Mouse (Mus musculus): ENCODE results near the gene Dennd4a. TPM values are rescaled to one million over a fixed set of nuclear protein-coding genes. Genes with fewer than 3 reads are reported as not detected.
A peak's percentile ranks its signal among the peaks of the same experiment; 100 is the strongest.

Gene Dennd4a
- polyA plus RNA-seq, 1 experiment, result 2.2 TPM

GRCm38 (mm10) chr9:64779628-64780027 lies 31.5 kb upstream of the Dennd4a start:
- 32% methylated on average over 7 of the region's 7 CpGs for WGBS
- no peaks in the 10 kb centered on the region for H3K4me1 ChIP-seq (ENCODE audit: control insufficient read depth, insufficient read depth, insufficient read length, low read length)
- TF ChIP-seq CTCF (IDR thresholded peaks at IDR 0.05; ENCODE audit: extremely low read depth, insufficient read length, insufficient replicate concordance, low read depth, low read length), result no peak

DNA sequence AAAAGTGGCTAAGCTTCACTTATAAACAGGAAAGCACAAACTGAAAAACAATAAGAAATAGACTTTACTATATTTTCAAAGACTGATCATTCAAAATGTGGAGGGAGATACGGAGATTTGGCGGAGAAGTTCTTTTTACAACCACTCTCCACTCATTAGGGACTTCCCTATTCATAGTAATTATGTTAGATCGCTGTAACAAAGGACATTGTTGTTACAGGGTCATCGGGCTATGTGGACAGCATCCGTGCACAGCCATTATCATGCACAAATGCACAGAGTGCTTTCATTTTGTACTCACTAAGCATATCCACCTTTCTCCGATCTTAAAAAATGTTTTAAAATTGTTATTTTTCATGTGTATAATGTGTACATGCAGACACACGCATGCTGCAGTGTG lies 27.6 kb upstream of the Dennd4a start:
- Histone ChIP-seq H3K27ac (ENCODE audit: insufficient read depth, low read depth, low read length) (no peak overlapping the region), H3K4me3 (ENCODE audit: low read depth, low read length) (no peak overlapping the region), H3K27me3 (ENCODE audit: control insufficient read depth, insufficient read depth, low read length) (no peaks in the 10 kb centered on the region), H3K4me1 (ENCODE audit: control insufficient read depth, insufficient read depth, insufficient read length, low read length) (no peaks in the 10 kb centered on the region), H3K36me3 (ENCODE audit: control insufficient read depth, insufficient read depth, low read length) (no peaks in the 10 kb centered on the region)
- TF ChIP-seq POLR2A (IDR thresholded peaks at IDR 0.05; ENCODE audit: low read depth, low read length) (no peak), CTCF (IDR thresholded peaks at IDR 0.05; ENCODE audit: extremely low read depth, insufficient read length, insufficient replicate concordance, low read depth, low read length) (no peak)
- WGBS, result 80% methylated on average over 7 of the region's 7 CpGs

More at GRCm38 (mm10) chr9:64779628-64780027, 31.5 kb upstream of the Dennd4a start:
- H3K27me3 ChIP-seq (ENCODE audit: control insufficient read depth, insufficient read depth, low read length), result no peaks in the 10 kb centered on the region
- H3K4me3 ChIP-seq (ENCODE audit: low read depth, low read length), result no peak overlapping the region
- H3K36me3 ChIP-seq (ENCODE audit: control insufficient read depth, insufficient read depth, low read length), result no peaks in the 10 kb centered on the region
- H3K27ac ChIP-seq (ENCODE audit: insufficient read depth, low read depth, low read length), result no peak overlapping the region

GRCm38 (mm10) chr9:64784841-64785240 lies 26.3 kb upstream of the Dennd4a start:
- Histone ChIP-seq H3K27ac (ENCODE audit: insufficient read depth, low read depth, low read length) (no peak overlapping the region), H3K4me1 (ENCODE audit: control insufficient read depth, insufficient read depth, insufficient read length, low read length) (no peaks in the 10 kb centered on the region), H3K27me3 (ENCODE audit: control insufficient read depth, insufficient read depth, low read length) (no peaks in the 10 kb centered on the region), H3K36me3 (ENCODE audit: control insufficient read depth, insufficient read depth, low read length) (no peaks in the 10 kb centered on the region), H3K4me3 (ENCODE audit: low read depth, low read length) (no peak overlapping the region)
- 34% methylated on average over 4 of the region's 4 CpGs for WGBS
- peak; percentile 85; the same call in 1 of the 2 replicates for TF ChIP-seq CTCF (IDR thresholded peaks at IDR 0.05; ENCODE audit: extremely low read depth, insufficient read length, insufficient replicate concordance, low read depth, low read length)
- no peak for TF ChIP-seq POLR2A (IDR thresholded peaks at IDR 0.05; ENCODE audit: low read depth, low read length)

DNA sequence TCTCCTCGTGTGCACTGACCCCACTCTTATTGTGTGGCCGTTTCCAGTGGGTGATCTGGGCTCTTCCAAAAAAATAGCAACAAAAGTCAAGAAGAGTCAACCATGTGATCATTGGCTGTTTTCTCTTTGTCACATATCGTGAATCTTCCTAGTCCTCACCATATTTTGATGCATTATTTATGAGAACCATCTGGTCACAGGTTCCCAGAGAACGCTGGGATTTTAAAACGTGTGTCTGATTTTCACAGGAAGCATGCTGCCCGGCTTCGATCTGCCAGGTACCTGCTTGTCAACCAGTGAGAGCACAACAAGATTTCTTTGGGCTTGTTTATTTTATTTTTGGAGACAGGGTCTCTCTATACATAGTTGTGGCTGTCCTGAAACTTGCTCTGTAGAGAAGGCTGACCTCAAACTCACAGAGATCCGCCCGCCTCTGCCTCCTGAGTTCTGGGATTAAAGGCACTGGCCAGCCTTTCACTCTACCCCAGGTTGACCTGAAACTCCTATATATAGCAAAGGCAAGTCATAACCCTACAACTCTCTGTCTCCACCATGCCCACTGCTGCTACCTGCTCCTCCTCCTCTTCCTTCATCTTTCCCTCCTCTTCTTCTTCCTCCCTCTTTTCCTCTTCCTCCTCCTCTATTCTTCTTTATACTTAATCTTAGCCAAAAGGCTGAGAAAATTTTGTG lies 24.8 kb upstream of the Dennd4a start:
- 83% methylated on average over 9 of the region's 9 CpGs for WGBS
- Histone ChIP-seq H3K36me3 (ENCODE audit: control insufficient read depth, insufficient read depth, low read length) (no peaks in the 10 kb centered on the region), H3K27ac (ENCODE audit: insufficient read depth, low read depth, low read length) (no peak overlapping the region), H3K4me3 (ENCODE audit: low read depth, low read length) (no peak overlapping the region), H3K4me1 (ENCODE audit: control insufficient read depth, insufficient read depth, insufficient read length, low read length) (no peaks in the 10 kb centered on the region), H3K27me3 (ENCODE audit: control insufficient read depth, insufficient read depth, low read length) (no peaks in the 10 kb centered on the region)
- TF ChIP-seq CTCF (IDR thresholded peaks at IDR 0.05; ENCODE audit: extremely low read depth, insufficient read length, insufficient replicate concordance, low read depth, low read length), result no peak
- TF ChIP-seq POLR2A (IDR thresholded peaks at IDR 0.05; ENCODE audit: low read depth, low read length), result no peak

DNA sequence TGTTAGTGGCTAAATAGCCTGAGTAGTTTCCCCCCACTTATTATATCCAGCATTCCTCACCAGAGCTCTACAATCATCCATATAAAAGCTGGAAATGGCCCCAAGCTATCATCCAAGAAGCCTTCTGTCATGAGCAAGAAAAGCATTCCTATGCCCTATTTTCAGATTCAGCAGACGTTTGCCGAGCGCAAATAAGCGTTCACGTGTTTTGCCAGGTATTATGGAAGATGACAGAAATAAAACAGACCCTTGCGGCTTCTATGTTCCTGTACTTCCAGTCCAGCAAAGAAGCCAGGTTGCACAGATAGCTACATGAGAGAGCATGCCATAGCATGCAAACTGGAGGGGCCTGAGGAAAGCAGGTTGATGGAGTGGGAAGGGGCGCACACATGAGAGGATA lies 23.1 kb upstream of the Dennd4a start:
- 80% methylated on average over 7 of the region's 7 CpGs for WGBS

DNA sequence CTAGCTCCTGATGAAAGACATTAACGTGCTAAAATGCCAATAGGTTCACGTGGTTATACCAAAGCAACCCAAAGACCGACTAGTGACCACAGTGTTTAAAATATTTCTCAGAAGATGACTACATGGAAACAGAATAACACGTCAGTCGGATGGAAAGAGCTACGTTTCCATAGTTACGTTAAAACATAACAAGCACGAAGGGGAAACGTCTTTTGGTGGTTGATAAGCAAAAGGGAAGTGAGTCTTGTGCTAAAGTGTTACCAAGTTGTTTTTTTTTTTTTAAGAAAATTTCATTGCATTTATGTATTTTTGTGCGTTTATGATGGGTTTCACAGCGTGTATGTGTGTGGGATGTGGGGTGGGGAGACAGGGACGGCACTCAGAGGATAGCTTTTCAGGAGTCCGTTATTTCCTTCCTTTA lies 21.8 kb upstream of the Dennd4a start:
- Histone ChIP-seq H3K36me3 (ENCODE audit: control insufficient read depth, insufficient read depth, low read length) (no peaks in the 10 kb centered on the region), H3K4me1 (ENCODE audit: control insufficient read depth, insufficient read depth, insufficient read length, low read length) (no peaks in the 10 kb centered on the region), H3K27me3 (ENCODE audit: control insufficient read depth, insufficient read depth, low read length) (no peaks in the 10 kb centered on the region), H3K27ac (ENCODE audit: insufficient read depth, low read depth, low read length) (peak overlapping the region; percentile 57), H3K4me3 (ENCODE audit: low read depth, low read length) (no peak overlapping the region)
- TF ChIP-seq CTCF (IDR thresholded peaks at IDR 0.05; ENCODE audit: extremely low read depth, insufficient read length, insufficient replicate concordance, low read depth, low read length) (no peak), POLR2A (IDR thresholded peaks at IDR 0.05; ENCODE audit: low read depth, low read length) (no peak)
- WGBS, result 50% methylated on average over 13 of the region's 13 CpGs

More for the DNA sequence above, 23.1 kb upstream of the Dennd4a start:
- no peak overlapping the region for H3K27ac ChIP-seq (ENCODE audit: insufficient read depth, low read depth, low read length)
- no peaks in the 10 kb centered on the region for H3K36me3 ChIP-seq (ENCODE audit: control insufficient read depth, insufficient read depth, low read length)
- TF ChIP-seq POLR2A (IDR thresholded peaks at IDR 0.05; ENCODE audit: low read depth, low read length) (no peak), CTCF (IDR thresholded peaks at IDR 0.05; ENCODE audit: extremely low read depth, insufficient read length, insufficient replicate concordance, low read depth, low read length) (no peak)
- no peaks in the 10 kb centered on the region for H3K27me3 ChIP-seq (ENCODE audit: control insufficient read depth, insufficient read depth, low read length)
- H3K4me1 ChIP-seq (ENCODE audit: control insufficient read depth, insufficient read depth, insufficient read length, low read length), result no peaks in the 10 kb centered on the region
- no peak overlapping the region for H3K4me3 ChIP-seq (ENCODE audit: low read depth, low read length)

- Histone ChIP-seq H3K27ac (ENCODE audit: insufficient read depth, low read depth, low read length) (no peak overlapping the region), H3K4me3 (ENCODE audit: low read depth, low read length) (no peak overlapping the region), H3K27me3 (ENCODE audit: control insufficient read depth, insufficient read depth, low read length) (no peaks in the 10 kb centered on the region), H3K4me1 (ENCODE audit: control insufficient read depth, insufficient read depth, insufficient read length, low read length) (no peaks in the 10 kb centered on the region), H3K36me3 (ENCODE audit: control insufficient read depth, insufficient read depth, low read length) (no peaks in the 10 kb centered on the region)
- WGBS, result 66% methylated on average over 10 of the region's 10 CpGs
- no peak for TF ChIP-seq POLR2A (IDR thresholded peaks at IDR 0.05; ENCODE audit: low read depth, low read length)
- TF ChIP-seq CTCF (IDR thresholded peaks at IDR 0.05; ENCODE audit: extremely low read depth, insufficient read length, insufficient replicate concordance, low read depth, low read length), result no peak
These were observed 21.2 kb upstream of the Dennd4a start for GRCm38 (mm10) chr9:64789887-64790400.
